Mouse (Mus musculus): Measurements from ENCODE around the gene Acss1. TPM values are rescaled to one million over a fixed set of nuclear protein-coding genes. Genes with fewer than 3 reads are reported as not detected.

Acss1 gene
- polyA plus RNA-seq, 1 experiment from 2014 or later: 36.5 TPM

DNA sequence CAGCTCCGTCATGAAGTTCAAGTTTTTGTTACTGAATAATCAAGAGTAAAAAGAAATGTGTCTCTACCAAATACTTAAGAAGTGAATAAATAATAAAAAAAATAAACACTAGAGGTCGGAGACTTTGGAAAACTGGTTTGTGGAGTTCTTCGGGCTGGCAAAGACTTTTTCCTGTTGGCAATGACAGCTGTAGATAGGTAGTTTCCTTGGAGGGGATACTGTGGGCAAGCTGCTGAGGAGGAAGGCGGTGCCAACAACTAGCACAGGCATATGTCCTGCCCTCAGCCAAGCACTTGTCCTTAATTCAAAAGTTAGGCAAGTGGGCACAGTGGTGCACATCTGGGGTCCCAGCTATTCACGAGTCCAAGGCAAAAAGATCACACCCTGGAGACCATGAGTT lies 656 bp upstream of the Acss1 start:
- Histone ChIP-seq H3K4me3 (ENCODE audit: low read depth, low read length) (no peak overlapping the region; the same call in 1 of the 2 replicates), H3K4me1 (replicated peaks; ENCODE audit: control insufficient read depth, insufficient read depth, low read length) (peaks cover 15% of the 10 kb centered on the region; the same call in 1 of the 2 replicates), H3K27me3 (replicated peaks; ENCODE audit: control insufficient read depth, insufficient read depth, low read length) (no peaks in the 10 kb centered on the region), H3K4me2 (replicated peaks; ENCODE audit: low read depth) (peak overlapping the region; percentile 97; the same call in 1 of the 2 replicates), H3K9me3 (ENCODE audit: control insufficient read depth) (no peaks in the 10 kb centered on the region), H3K36me3 (ENCODE audit: control insufficient read depth, insufficient read depth) (no peaks in the 10 kb centered on the region), H3K9ac (ENCODE audit: low read depth, low read length) (no peak overlapping the region; the same call in 1 of the 2 replicates), H3K27ac (ENCODE audit: low read depth, low read length) (peak overlapping the region; percentile 92)
- TF ChIP-seq CTCF (IDR thresholded peaks at IDR 0.05; ENCODE audit: low read depth): no peak
- no peak for ATAC-seq
- 60% methylated on average over 5 of the region's 5 CpGs for WGBS

DNA sequence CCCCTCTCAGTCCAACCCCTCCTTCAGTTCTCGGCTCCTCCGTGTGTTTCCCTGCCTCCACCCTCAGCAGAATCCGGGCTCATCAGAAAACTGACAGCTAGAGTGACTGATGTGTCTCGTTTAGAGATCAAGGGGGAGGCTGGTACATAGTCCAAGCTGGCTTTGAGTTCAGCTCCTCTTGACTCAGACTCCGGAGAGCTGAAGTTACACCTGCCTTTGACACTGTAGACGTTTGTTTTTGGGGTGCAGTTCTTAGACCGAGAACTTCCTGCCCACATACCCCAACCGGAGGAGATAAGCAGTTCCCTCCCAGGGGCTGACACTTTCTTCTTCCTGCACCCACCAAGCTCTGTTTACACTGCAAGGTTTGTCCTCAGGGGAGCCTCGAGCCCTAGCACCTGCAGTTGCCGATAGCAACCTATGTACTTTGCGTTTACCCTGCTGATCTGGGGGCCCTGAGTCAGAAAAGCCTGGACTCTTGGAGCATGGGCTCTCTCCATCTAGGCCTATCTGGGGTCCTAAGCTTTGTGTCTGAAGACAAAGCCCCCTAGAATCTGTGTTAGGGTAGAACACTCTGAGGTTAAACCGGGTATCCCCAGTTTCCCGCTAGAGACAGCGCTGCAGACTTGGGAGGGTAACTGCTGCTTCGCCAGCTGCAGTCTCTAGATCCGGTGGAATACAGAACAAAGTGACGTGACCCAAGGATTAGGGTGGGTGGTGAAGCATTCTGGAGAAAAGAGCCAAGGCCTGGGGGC lies 1.1 kb downstream of the Acss1 start:
- TF ChIP-seq CTCF (IDR thresholded peaks at IDR 0.05; ENCODE audit: low read depth): no peak
- WGBS: 3% methylated on average over 17 of the region's 17 CpGs
- Histone ChIP-seq H3K4me1 (replicated peaks; ENCODE audit: control insufficient read depth, insufficient read depth, low read length) (peaks cover 25% of the 10 kb centered on the region; the same call in 1 of the 2 replicates), H3K4me2 (replicated peaks; ENCODE audit: low read depth) (peak overlapping the region; percentile 97), H3K36me3 (ENCODE audit: control insufficient read depth, insufficient read depth) (no peaks in the 10 kb centered on the region), H3K27ac (ENCODE audit: low read depth, low read length) (peak overlapping the region; percentile 92), H3K4me3 (ENCODE audit: low read depth, low read length) (peak overlapping the region; percentile 73), H3K9ac (ENCODE audit: low read depth, low read length) (peak overlapping the region; percentile 71), H3K27me3 (replicated peaks; ENCODE audit: control insufficient read depth, insufficient read depth, low read length) (no peaks in the 10 kb centered on the region), H3K9me3 (ENCODE audit: control insufficient read depth) (no peaks in the 10 kb centered on the region)
- peak; percentile 67 for ATAC-seq

DNA sequence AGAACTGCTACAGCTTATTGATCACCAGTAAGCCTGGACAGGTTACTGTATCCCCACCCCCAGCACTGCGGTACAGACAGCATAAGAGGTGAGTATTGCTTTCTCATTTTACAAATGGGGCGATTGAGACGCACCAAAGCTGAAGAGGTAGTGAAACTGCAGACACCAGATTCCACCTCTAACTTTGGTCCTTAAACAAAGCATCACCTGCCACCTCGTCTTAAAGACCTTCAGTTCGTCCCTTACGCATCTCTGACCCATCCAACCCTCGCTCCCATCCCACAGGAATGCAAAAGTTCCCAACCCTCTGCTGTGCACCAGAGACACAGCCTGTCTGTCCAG lies 1.6 kb downstream of the Acss1 start:
- H3K4me3 ChIP-seq (ENCODE audit: low read depth, low read length): peak overlapping the region; percentile 73
- peak overlapping the region; percentile 92 for H3K27ac ChIP-seq (ENCODE audit: low read depth, low read length)
- 0 out of 2 replicates have a peak overlapping the region, but pooled peaks have one; percentile 71 for H3K9ac ChIP-seq (ENCODE audit: low read depth, low read length)
- H3K36me3 ChIP-seq (ENCODE audit: control insufficient read depth, insufficient read depth): no peaks in the 10 kb centered on the region
- H3K4me1 ChIP-seq (replicated peaks; ENCODE audit: control insufficient read depth, insufficient read depth, low read length): peaks cover 25% of the 10 kb centered on the region; the same call in 1 of the 2 replicates
- ATAC-seq: no peak
- 39% methylated on average over 7 of the region's 7 CpGs for WGBS
- no peak for TF ChIP-seq CTCF (IDR thresholded peaks at IDR 0.05; ENCODE audit: low read depth)
- no peaks in the 10 kb centered on the region for H3K9me3 ChIP-seq (ENCODE audit: control insufficient read depth)
- H3K27me3 ChIP-seq (replicated peaks; ENCODE audit: control insufficient read depth, insufficient read depth, low read length): no peaks in the 10 kb centered on the region
- peak overlapping the region; percentile 97 for H3K4me2 ChIP-seq (replicated peaks; ENCODE audit: low read depth)

DNA sequence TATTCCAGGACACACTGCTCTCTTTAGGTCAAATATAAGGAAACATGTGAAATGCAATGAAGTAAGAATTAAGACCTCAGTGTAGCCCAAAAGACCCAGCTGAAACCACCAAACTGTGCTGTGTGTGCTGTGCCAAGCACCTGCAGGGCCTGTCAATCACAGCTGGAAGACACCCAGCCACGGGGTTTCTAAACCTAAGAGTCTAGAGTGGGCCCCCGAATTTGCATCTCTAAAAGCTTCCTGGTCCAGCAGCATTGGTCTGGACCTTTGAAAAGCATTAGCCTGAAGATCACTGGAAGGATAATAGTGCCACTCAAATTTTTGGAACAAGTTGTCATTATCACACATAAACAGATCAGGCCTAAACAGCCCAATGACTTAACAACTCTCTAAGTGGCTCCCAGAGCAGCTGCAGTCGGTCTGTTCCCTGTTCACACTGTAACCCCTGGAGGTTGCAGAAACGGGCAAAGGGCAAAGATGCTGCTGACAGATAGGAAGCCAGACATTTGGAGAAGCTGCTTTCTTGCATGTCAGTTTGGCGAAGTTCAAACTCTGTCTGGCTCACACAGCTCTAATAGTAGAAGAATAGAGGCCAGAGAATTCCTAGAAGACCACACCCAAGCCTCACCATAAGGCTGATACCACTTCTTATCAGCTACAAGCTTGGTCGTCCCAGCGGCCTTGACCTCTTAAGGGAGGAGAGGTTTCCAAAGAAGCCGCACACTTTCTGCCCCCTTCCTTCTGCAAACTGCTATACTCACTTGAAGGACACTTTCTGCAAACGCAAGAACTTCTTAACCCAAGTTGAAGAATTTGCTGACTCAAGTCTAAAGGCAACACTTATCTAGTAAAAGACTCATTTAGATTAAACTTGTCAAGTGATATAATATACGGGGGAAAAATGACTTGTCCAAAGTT lies 2.5 kb downstream of the Acss1 start:
- peak; percentile 55 for ATAC-seq

DNA sequence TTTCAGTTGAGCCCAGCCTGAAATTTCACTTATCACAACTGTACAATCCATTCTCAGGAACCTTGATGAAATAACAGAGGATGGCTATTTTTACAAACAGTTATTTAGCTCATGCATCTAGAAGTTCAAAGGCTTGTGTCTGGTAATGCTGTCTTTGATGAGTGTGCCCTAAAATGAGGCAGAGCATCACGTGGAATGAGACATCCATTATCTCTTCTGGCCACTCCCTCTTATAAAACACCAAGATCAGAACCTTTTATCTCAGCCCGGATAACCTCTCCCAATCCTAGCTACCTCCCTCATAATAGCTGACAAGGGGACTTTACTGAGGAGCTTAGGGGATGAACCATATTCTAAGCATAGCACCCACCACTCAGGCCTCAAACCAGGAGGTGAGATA lies 3.3 kb downstream of the Acss1 start:
- 41% methylated on average over 2 of the region's 2 CpGs for WGBS
- no peak for ATAC-seq
- H3K27ac ChIP-seq (ENCODE audit: low read depth, low read length): peak overlapping the region; percentile 52; the same call in 1 of the 2 replicates

More for the DNA sequence above, 2.5 kb downstream of the Acss1 start:
- H3K27me3 ChIP-seq (replicated peaks; ENCODE audit: control insufficient read depth, insufficient read depth, low read length): no peaks in the 10 kb centered on the region
- H3K4me2 ChIP-seq (replicated peaks; ENCODE audit: low read depth): peak overlapping the region; percentile 97
- H3K27ac ChIP-seq (ENCODE audit: low read depth, low read length): peak overlapping the region; percentile 52
- WGBS: 24% methylated on average over 10 of the region's 10 CpGs
- peaks cover 25% of the 10 kb centered on the region; the same call in 1 of the 2 replicates for H3K4me1 ChIP-seq (replicated peaks; ENCODE audit: control insufficient read depth, insufficient read depth, low read length)
- TF ChIP-seq CTCF (IDR thresholded peaks at IDR 0.05; ENCODE audit: low read depth): no peak
- no peaks in the 10 kb centered on the region for H3K9me3 ChIP-seq (ENCODE audit: control insufficient read depth)
- no peak overlapping the region for H3K4me3 ChIP-seq (ENCODE audit: low read depth, low read length)
- H3K36me3 ChIP-seq (ENCODE audit: control insufficient read depth, insufficient read depth): no peaks in the 10 kb centered on the region
- H3K9ac ChIP-seq (ENCODE audit: low read depth, low read length): no peak overlapping the region

More for the DNA sequence above, 3.3 kb downstream of the Acss1 start:
- H3K4me1 ChIP-seq (replicated peaks; ENCODE audit: control insufficient read depth, insufficient read depth, low read length): peaks cover 25% of the 10 kb centered on the region; the same call in 1 of the 2 replicates
- no peak for TF ChIP-seq CTCF (IDR thresholded peaks at IDR 0.05; ENCODE audit: low read depth)
- H3K36me3 ChIP-seq (ENCODE audit: control insufficient read depth, insufficient read depth): no peaks in the 10 kb centered on the region
- H3K4me2 ChIP-seq (replicated peaks; ENCODE audit: low read depth): no peak overlapping the region; the same call in 1 of the 2 replicates
- H3K4me3 ChIP-seq (ENCODE audit: low read depth, low read length): no peak overlapping the region
- no peaks in the 10 kb centered on the region for H3K9me3 ChIP-seq (ENCODE audit: control insufficient read depth)
- H3K9ac ChIP-seq (ENCODE audit: low read depth, low read length): no peak overlapping the region
- H3K27me3 ChIP-seq (replicated peaks; ENCODE audit: control insufficient read depth, insufficient read depth, low read length): no peaks in the 10 kb centered on the region

Data from intestine, postnatal 0 days (tissue).